Mouse (Mus musculus) forebrain, embryonic 10.5 days (tissue): ENCODE measurements around the gene Ift122. TPM values are rescaled to one million over a fixed set of nuclear protein-coding genes. Genes with fewer than 3 reads are reported as not detected.
A peak's percentile ranks its signal among the peaks of the same experiment; 100 is the strongest.

Experiments used
- DNase-seq: peaks from one replicate; pipeline ENCODE4 v3.0.0-alpha.2; 2017; ENCODE audit warnings: low spot score; ENCODE audit errors: extremely low spot score
- H3K27ac ChIP-seq: fragments of 300-500 bp; sonication (generic); 2 replicates; pipeline ENCODE4 v1.5.1; 2016; ENCODE audit warnings: mild to moderate bottlenecking
- H3K27me3 ChIP-seq: fragments of 300-500 bp; sonication (generic); 2 replicates; pipeline ENCODE4 v1.6.1; 2016; ENCODE audit warnings: mild to moderate bottlenecking; ENCODE audit not compliant: poor library complexity, severe bottlenecking
- H3K36me3 ChIP-seq: fragments of 300-500 bp; sonication (generic); replicated peaks from 2 replicates; pipeline ENCODE4 v1.6.1; 2016; ENCODE audit warnings: mild to moderate bottlenecking, moderate library complexity
- H3K4me1 ChIP-seq: fragments of 300-500 bp; sonication (generic); 2 replicates; pipeline ENCODE4 v1.6.1; 2016
- H3K4me3 ChIP-seq: fragments of 300-500 bp; sonication (generic); 2 replicates; pipeline ENCODE4 v1.5.1; 2016; ENCODE audit warnings: mild to moderate bottlenecking, moderate library complexity
- H3K9me3 ChIP-seq: fragments of 300-500 bp; sonication (generic); 2 replicates; pipeline ENCODE4 v1.6.1; 2016; ENCODE audit warnings: mild to moderate bottlenecking, moderate library complexity
- WGBS: fragments of 180-500 bp; shearing (Covaris S2); methylation state at CpG from one replicate; pipeline ENCODE4 v1.1.7; 2016; 5-methylcytosine and 5-hydroxymethylcytosine counted together
- polyA plus RNA-seq: library from polyadenylated mRNA; unstranded; fragments of >200 nt; fragmentation: Nextera tagmentation; extraction: Ambion mirVana; gene quantifications from 2 replicates; pipeline ENCODE4 v1.2.1, GENCODE M21; 2016

The Ift122 gene
- polyA plus RNA-seq, 1 experiment from 2014 or later = 31.0 TPM

- H3K27ac ChIP-seq = no peak overlapping the region
- WGBS = 89% methylated on average over 6 of the region's 6 CpGs
- H3K4me1 ChIP-seq = peaks cover 20% of the 10 kb centered on the region
- DNase-seq = no peak
- peaks cover 51% of the 10 kb centered on the region for H3K36me3 ChIP-seq
- no peaks in the 10 kb centered on the region for H3K9me3 ChIP-seq
- no peak overlapping the region for H3K4me3 ChIP-seq
- H3K27me3 ChIP-seq = no peaks in the 10 kb centered on the region
Observed at GRCm38 (mm10) chr6:115905568-115905967, 52.3 kb downstream of the Ift122 start.

- Histone ChIP-seq H3K27ac (no peak overlapping the region), H3K36me3 (peaks cover 56% of the 10 kb centered on the region), H3K27me3 (no peaks in the 10 kb centered on the region), H3K4me1 (peaks cover 20% of the 10 kb centered on the region), H3K9me3 (no peaks in the 10 kb centered on the region), H3K4me3 (no peak overlapping the region)
- no peak for DNase-seq
- 86% methylated on average over 1 of the region's 1 CpGs for WGBS
Observed at GRCm38 (mm10) chr6:115906455-115906854, 53.2 kb downstream of the Ift122 start.

GRCm38 (mm10) chr6:115906871-115907270, 53.6 kb downstream of the Ift122 start:
- Histone ChIP-seq H3K27ac (no peak overlapping the region), H3K4me3 (no peak overlapping the region), H3K4me1 (peaks cover 20% of the 10 kb centered on the region), H3K9me3 (no peaks in the 10 kb centered on the region), H3K36me3 (peaks cover 56% of the 10 kb centered on the region), H3K27me3 (no peaks in the 10 kb centered on the region)
- 85% methylated on average over 2 of the region's 2 CpGs for WGBS
- no peak for DNase-seq

GRCm38 (mm10) chr6:115908421-115908982, 55.2 kb downstream of the Ift122 start:
- Histone ChIP-seq H3K27me3 (no peaks in the 10 kb centered on the region), H3K4me3 (no peak overlapping the region), H3K9me3 (no peaks in the 10 kb centered on the region), H3K27ac (no peak overlapping the region), H3K4me1 (peaks cover 24% of the 10 kb centered on the region), H3K36me3 (peaks cover 48% of the 10 kb centered on the region)
- DNase-seq = no peak
- 54% methylated on average over 6 of the region's 6 CpGs for WGBS

- peaks cover 49% of the 10 kb centered on the region for H3K36me3 ChIP-seq
- no peak for DNase-seq
- H3K27me3 ChIP-seq = no peaks in the 10 kb centered on the region
- H3K4me3 ChIP-seq = no peak overlapping the region
- WGBS = 70% methylated on average over 3 of the region's 3 CpGs
- H3K9me3 ChIP-seq = no peaks in the 10 kb centered on the region
- H3K27ac ChIP-seq = peak overlapping the region; percentile 48; the same call in 1 of the 2 replicates
- H3K4me1 ChIP-seq = peaks cover 24% of the 10 kb centered on the region
Observed at GRCm38 (mm10) chr6:115909052-115909451, 55.8 kb downstream of the Ift122 start.

GRCm38 (mm10) chr6:115909940-115910339, 56.7 kb downstream of the Ift122 start:
- Histone ChIP-seq H3K36me3 (peaks cover 48% of the 10 kb centered on the region), H3K27me3 (no peaks in the 10 kb centered on the region), H3K4me1 (peaks cover 24% of the 10 kb centered on the region), H3K4me3 (no peak overlapping the region), H3K9me3 (no peaks in the 10 kb centered on the region), H3K27ac (peak overlapping the region; percentile 48; the same call in 1 of the 2 replicates)
- 81% methylated on average over 8 of the region's 8 CpGs for WGBS
- DNase-seq = no peak

GRCm38 (mm10) chr6:115911763-115912162, 58.5 kb downstream of the Ift122 start:
- no peaks in the 10 kb centered on the region for H3K9me3 ChIP-seq
- no peak for DNase-seq
- no peak overlapping the region for H3K4me3 ChIP-seq
- H3K27me3 ChIP-seq = no peaks in the 10 kb centered on the region
- H3K36me3 ChIP-seq = peaks cover 42% of the 10 kb centered on the region
- no peak overlapping the region for H3K27ac ChIP-seq
- 83% methylated on average over 6 of the region's 6 CpGs for WGBS
- H3K4me1 ChIP-seq = peaks cover 24% of the 10 kb centered on the region

GRCm38 (mm10) chr6:115913482-115913881, 60.2 kb downstream of the Ift122 start:
- Histone ChIP-seq H3K9me3 (no peaks in the 10 kb centered on the region), H3K27ac (0 out of 2 replicates have a peak overlapping the region, but pooled peaks have one; percentile 20), H3K4me3 (no peak overlapping the region), H3K36me3 (peaks cover 38% of the 10 kb centered on the region), H3K27me3 (no peaks in the 10 kb centered on the region), H3K4me1 (peaks cover 19% of the 10 kb centered on the region)
- 93% methylated on average over 10 of the region's 10 CpGs for WGBS
- DNase-seq = no peak

- H3K27ac ChIP-seq = no peak overlapping the region
- no peaks in the 10 kb centered on the region for H3K27me3 ChIP-seq
- H3K4me3 ChIP-seq = no peak overlapping the region
- peaks cover 7% of the 10 kb centered on the region for H3K4me1 ChIP-seq
- WGBS = 92% methylated on average over 15 of the region's 15 CpGs
- no peak for DNase-seq
- H3K9me3 ChIP-seq = no peaks in the 10 kb centered on the region
- H3K36me3 ChIP-seq = peaks cover 40% of the 10 kb centered on the region
Observed at GRCm38 (mm10) chr6:115914511-115915202, 61.4 kb downstream of the Ift122 start.

GRCm38 (mm10) chr6:115915601-115916445, 62.6 kb downstream of the Ift122 start:
- WGBS = 88% methylated on average over 17 of the region's 17 CpGs
- no peaks in the 10 kb centered on the region for H3K27me3 ChIP-seq
- no peak overlapping the region for H3K4me3 ChIP-seq
- no peaks in the 10 kb centered on the region for H3K9me3 ChIP-seq
- peaks cover 33% of the 10 kb centered on the region for H3K36me3 ChIP-seq
- peak overlapping the region; percentile 37; the same call in 1 of the 2 replicates for H3K27ac ChIP-seq
- peaks cover 3% of the 10 kb centered on the region; the same call in 1 of the 2 replicates for H3K4me1 ChIP-seq
- no peak for DNase-seq

- H3K27ac ChIP-seq = no peak overlapping the region
- H3K36me3 ChIP-seq = peaks cover 32% of the 10 kb centered on the region
- WGBS = 89% methylated on average over 5 of the region's 5 CpGs
- no peak overlapping the region for H3K4me3 ChIP-seq
- no peak for DNase-seq
- H3K27me3 ChIP-seq = no peaks in the 10 kb centered on the region
- H3K4me1 ChIP-seq = peaks cover 3% of the 10 kb centered on the region; the same call in 1 of the 2 replicates
- H3K9me3 ChIP-seq = no peaks in the 10 kb centered on the region
Observed at GRCm38 (mm10) chr6:115916611-115917010, 63.3 kb downstream of the Ift122 start.

GRCm38 (mm10) chr6:115918615-115919014, 65.3 kb downstream of the Ift122 start:
- Histone ChIP-seq H3K9me3 (no peaks in the 10 kb centered on the region), H3K4me1 (no peaks in the 10 kb centered on the region; the same call in 1 of the 2 replicates), H3K27ac (peak overlapping the region; percentile 44; the same call in 1 of the 2 replicates), H3K4me3 (no peak overlapping the region), H3K27me3 (no peaks in the 10 kb centered on the region), H3K36me3 (peaks cover 37% of the 10 kb centered on the region)
- WGBS = 95% methylated on average over 1 of the region's 1 CpGs
- DNase-seq = no peak
